Mouse (Mus musculus): ENCODE measurements around the gene Edem2. TPM values are rescaled to one million over a fixed set of nuclear protein-coding genes. Genes with fewer than 3 reads are reported as not detected.
A peak's percentile ranks its signal among the peaks of the same experiment; 100 is the strongest.

Edem2 gene
- total RNA-seq, 2 experiments from 2014 or later: 36.9 to 46.2 TPM

- peak; percentile 99 for DNase-seq (ENCODE audit: low spot score in 2 of 2)
These were observed 37.4 kb downstream of the Edem2 start, which contains the start of gene Trpc4ap for GRCm38 (mm10) chr2:155691723-155692493. TSS of gene Trpc4ap (minus strand) at chr2:155692384.

GRCm38 (mm10) chr2:155691336-155691722 is 37.9 kb downstream of the Edem2 start:
- DNase-seq (ENCODE audit: low spot score in 2 of 2): no peak

- DNase-seq (ENCODE audit: low spot score in 2 of 2): no peak
These were observed 40.1 kb downstream of the Edem2 start for GRCm38 (mm10) chr2:155689211-155689610.

- no peak for DNase-seq (ENCODE audit: low spot score in 2 of 2)
These were observed 41.5 kb downstream of the Edem2 start for GRCm38 (mm10) chr2:155687746-155688145.

GRCm38 (mm10) chr2:155686572-155686971 is 42.7 kb downstream of the Edem2 start:
- DNase-seq (ENCODE audit: low spot score in 2 of 2): no peak

GRCm38 (mm10) chr2:155683821-155684220 is 45.5 kb downstream of the Edem2 start:
- no peak for DNase-seq (ENCODE audit: low spot score in 2 of 2)

- DNase-seq (ENCODE audit: low spot score in 2 of 2): no peak
These were observed 46.1 kb downstream of the Edem2 start for GRCm38 (mm10) chr2:155683137-155683536.

- no peak for DNase-seq (ENCODE audit: low spot score in 2 of 2)
These were observed 47.4 kb downstream of the Edem2 start for GRCm38 (mm10) chr2:155681874-155682273.

- DNase-seq (ENCODE audit: low spot score in 2 of 2): no peak
These were observed 48.1 kb downstream of the Edem2 start for GRCm38 (mm10) chr2:155681194-155681593.

- no peak for DNase-seq (ENCODE audit: low spot score in 2 of 2)
These were observed 48.7 kb downstream of the Edem2 start for GRCm38 (mm10) chr2:155680591-155680990.

- DNase-seq (ENCODE audit: low spot score in 2 of 2): no peak
These were observed 49.6 kb downstream of the Edem2 start for GRCm38 (mm10) chr2:155679586-155680110.

- DNase-seq (ENCODE audit: low spot score in 2 of 2): no peak
These were observed 54.2 kb downstream of the Edem2 start for GRCm38 (mm10) chr2:155675118-155675517.

GRCm38 (mm10) chr2:155673546-155673945 is 55.7 kb downstream of the Edem2 start:
- peak; percentile 60 to 78 for DNase-seq (ENCODE audit: low spot score in 2 of 2)

GRCm38 (mm10) chr2:155671236-155671635 is 58.0 kb downstream of the Edem2 start:
- DNase-seq (ENCODE audit: low spot score in 2 of 2): peak in 1 of 2 experiments; percentile 49

- DNase-seq (ENCODE audit: low spot score in 2 of 2): no peak
These were observed 60.8 kb downstream of the Edem2 start for GRCm38 (mm10) chr2:155668461-155668860.

- DNase-seq (ENCODE audit: low spot score in 2 of 2): no peak
These were observed 61.4 kb downstream of the Edem2 start for GRCm38 (mm10) chr2:155667881-155668280.

- DNase-seq (ENCODE audit: low spot score in 2 of 2): no peak
These were observed 65.3 kb downstream of the Edem2 start for GRCm38 (mm10) chr2:155663910-155664460.

GRCm38 (mm10) chr2:155663097-155663496 is 66.2 kb downstream of the Edem2 start:
- peak in 1 of 2 experiments; percentile 23 for DNase-seq (ENCODE audit: low spot score in 2 of 2)

- no peak for DNase-seq (ENCODE audit: low spot score in 2 of 2)
These were observed 66.9 kb downstream of the Edem2 start for GRCm38 (mm10) chr2:155662390-155662789.

GRCm38 (mm10) chr2:155655759-155656372 is 73.4 kb downstream of the Edem2 start:
- DNase-seq (ENCODE audit: low spot score in 2 of 2): no peak

GRCm38 (mm10) chr2:155652618-155653017 is 76.7 kb downstream of the Edem2 start:
- DNase-seq (ENCODE audit: low spot score in 2 of 2): no peak

Measured in adrenal gland, adult 18-20 months (tissue).